Mouse (Mus musculus) large intestine, adult 2 months (tissue): Measurements from ENCODE around the gene Plpp3. TPM values are rescaled to one million over a fixed set of nuclear protein-coding genes. Genes with fewer than 3 reads are reported as not detected.

Experiments
- DNase-seq: peaks from one replicate; pipeline ENCODE4 v3.0.0-alpha.2; 2012; ENCODE audit warnings: low read depth, low spot score
- WGBS: fragments of 180-500 bp; shearing (Covaris S2); methylation state at CpG from one replicate; pipeline ENCODE4 v1.1.7; 2018; 5-methylcytosine and 5-hydroxymethylcytosine counted together
- polyA plus RNA-seq: library from polyadenylated mRNA; depleted of rRNA; stranded (reverse); fragments of >200 nt; gene quantifications from 2 replicates; pipeline ENCODE4 v1.2.3, GENCODE M21; 2012; rRNA removed

The Plpp3 gene
- 28.7 and 45.4 TPM in 2 replicates for polyA plus RNA-seq

- DNase-seq: peak; percentile 44
- WGBS: under 1% methylated on average over 77 of the region's 77 CpGs
These were observed at the start of gene Plpp3 for GRCm38 (mm10) chr4:105157276-105158168. TSS of gene Plpp3 (plus strand) at chr4:105157347.

- no peak for DNase-seq
- WGBS: 44% methylated on average over 12 of the region's 12 CpGs
These were observed 49.1 kb upstream of the Plpp3 start for GRCm38 (mm10) chr4:105107943-105108640.

GRCm38 (mm10) chr4:105108641-105109198, 48.4 kb upstream of the Plpp3 start:
- no peak for DNase-seq
- 13% methylated on average over 5 of the region's 5 CpGs for WGBS

GRCm38 (mm10) chr4:105109199-105109989, 47.8 kb upstream of the Plpp3 start, which contains the start of gene Prkaa2:
TSS of gene Prkaa2 (minus strand) at chr4:105109890.
- no peak for DNase-seq
- WGBS: 2% methylated on average over 79 of the region's 80 CpGs

- DNase-seq: peak; percentile 70
- 1% methylated on average over 24 of the region's 24 CpGs for WGBS
These were observed 47.0 kb upstream of the Plpp3 start for GRCm38 (mm10) chr4:105109990-105110683.

GRCm38 (mm10) chr4:105110684-105111035, 46.5 kb upstream of the Plpp3 start:
- 51% methylated on average over 4 of the region's 4 CpGs for WGBS
- DNase-seq: no peak

GRCm38 (mm10) chr4:105111770-105112169, 45.4 kb upstream of the Plpp3 start:
- 61% methylated on average over 11 of the region's 11 CpGs for WGBS

GRCm38 (mm10) chr4:105113042-105113441, 44.1 kb upstream of the Plpp3 start:
- 25% methylated on average over 5 of the region's 5 CpGs for WGBS
- DNase-seq: peak; percentile 88

More at GRCm38 (mm10) chr4:105111770-105112169, 45.4 kb upstream of the Plpp3 start:
- DNase-seq: no peak

- WGBS: 65% methylated on average over 3 of the region's 3 CpGs
These were observed 43.7 kb upstream of the Plpp3 start for GRCm38 (mm10) chr4:105113468-105113867.

GRCm38 (mm10) chr4:105121081-105121480, 36.1 kb upstream of the Plpp3 start:
- WGBS: 73% methylated on average over 6 of the region's 6 CpGs
- no peak for DNase-seq

More at GRCm38 (mm10) chr4:105113468-105113867, 43.7 kb upstream of the Plpp3 start:
- no peak for DNase-seq

- no peak for DNase-seq
- 28% methylated on average over 8 of the region's 8 CpGs for WGBS
These were observed 34.7 kb upstream of the Plpp3 start for GRCm38 (mm10) chr4:105122429-105122828.

GRCm38 (mm10) chr4:105129212-105129611, 27.9 kb upstream of the Plpp3 start:
- DNase-seq: no peak
- WGBS: 30% methylated on average over 7 of the region's 7 CpGs

GRCm38 (mm10) chr4:105131756-105132314, 25.3 kb upstream of the Plpp3 start:
- DNase-seq: no peak
- 82% methylated on average over 9 of the region's 9 CpGs for WGBS

- WGBS: 61% methylated on average over 4 of the region's 4 CpGs
- DNase-seq: no peak
These were observed 23.6 kb upstream of the Plpp3 start for GRCm38 (mm10) chr4:105133350-105134050.

GRCm38 (mm10) chr4:105149492-105149891, 7.7 kb upstream of the Plpp3 start:
- no peak for DNase-seq
- 63% methylated on average over 7 of the region's 7 CpGs for WGBS

GRCm38 (mm10) chr4:105151911-105152690, 5.0 kb upstream of the Plpp3 start:
- whole genome bisulfite sequencing: 48% methylated on average over 14 of the region's 14 CpGs
- DNase-seq: peak; percentile 46

GRCm38 (mm10) chr4:105153227-105153626, 3.9 kb upstream of the Plpp3 start:
- DNase-seq: no peak
- 83% methylated on average over 3 of the region's 3 CpGs for WGBS
